Mouse (Mus musculus): ENCODE measurements around the gene Mapt. TPM values are rescaled to one million over a fixed set of nuclear protein-coding genes. Genes with fewer than 3 reads are reported as not detected.

The Mapt gene
- polyA plus RNA-seq, 1 experiment = 53.4 TPM

- no peaks in the 10 kb centered on the region for H3K27me3 ChIP-seq (replicated peaks; ENCODE audit: control insufficient read depth, insufficient read depth, low read length)
- DNase-seq = no peak
- TF ChIP-seq POLR2A (IDR thresholded peaks at IDR 0.05; ENCODE audit: low read depth, low read length) (no peak), CTCF (conservative IDR thresholded peaks at IDR 0.05; ENCODE audit: insufficient read depth, insufficient read length, low read depth, low read length) (no peak)
- H3K36me3 ChIP-seq (ENCODE audit: control insufficient read depth, insufficient read depth, low read length) = peaks cover 3% of the 10 kb centered on the region
- 84% methylated on average over 5 of the region's 5 CpGs for WGBS
- no peaks in the 10 kb centered on the region for H3K4me1 ChIP-seq (ENCODE audit: control insufficient read depth, insufficient read depth, low read length)
- H3K4me3 ChIP-seq (ENCODE audit: insufficient read depth, low read depth, low read length) = no peak overlapping the region
- no peak overlapping the region for H3K27ac ChIP-seq (ENCODE audit: insufficient read depth, low read depth, low read length)
Observed at GRCm38 (mm10) chr11:104332105-104332504, 100.9 kb downstream of the Mapt start.

GRCm38 (mm10) chr11:104334115-104334514 lies 102.9 kb downstream of the Mapt start:
- peaks cover 4% of the 10 kb centered on the region for H3K36me3 ChIP-seq (ENCODE audit: control insufficient read depth, insufficient read depth, low read length)
- 68% methylated on average over 5 of the region's 5 CpGs for WGBS

GRCm38 (mm10) chr11:104334946-104335345 lies 103.8 kb downstream of the Mapt start:
- WGBS = 64% methylated on average over 13 of the region's 13 CpGs
- no peaks in the 10 kb centered on the region for H3K4me1 ChIP-seq (ENCODE audit: control insufficient read depth, insufficient read depth, low read length)
- DNase-seq = no peak
- H3K4me3 ChIP-seq (ENCODE audit: insufficient read depth, low read depth, low read length) = no peak overlapping the region
- H3K36me3 ChIP-seq (ENCODE audit: control insufficient read depth, insufficient read depth, low read length) = peaks cover 6% of the 10 kb centered on the region
- TF ChIP-seq POLR2A (IDR thresholded peaks at IDR 0.05; ENCODE audit: low read depth, low read length) = no peak
- TF ChIP-seq CTCF (conservative IDR thresholded peaks at IDR 0.05; ENCODE audit: insufficient read depth, insufficient read length, low read depth, low read length) = no peak
- H3K27ac ChIP-seq (ENCODE audit: insufficient read depth, low read depth, low read length) = no peak overlapping the region
- H3K27me3 ChIP-seq (replicated peaks; ENCODE audit: control insufficient read depth, insufficient read depth, low read length) = no peaks in the 10 kb centered on the region

More at GRCm38 (mm10) chr11:104334115-104334514, 102.9 kb downstream of the Mapt start:
- Histone ChIP-seq H3K27me3 (replicated peaks; ENCODE audit: control insufficient read depth, insufficient read depth, low read length) (no peaks in the 10 kb centered on the region), H3K4me3 (ENCODE audit: insufficient read depth, low read depth, low read length) (no peak overlapping the region), H3K4me1 (ENCODE audit: control insufficient read depth, insufficient read depth, low read length) (no peaks in the 10 kb centered on the region), H3K27ac (ENCODE audit: insufficient read depth, low read depth, low read length) (no peak overlapping the region)
- TF ChIP-seq POLR2A (IDR thresholded peaks at IDR 0.05; ENCODE audit: low read depth, low read length) = no peak
- DNase-seq = no peak

- no peaks in the 10 kb centered on the region for H3K27me3 ChIP-seq (replicated peaks; ENCODE audit: control insufficient read depth, insufficient read depth, low read length)
- no peak overlapping the region for H3K27ac ChIP-seq (ENCODE audit: insufficient read depth, low read depth, low read length)
- no peak overlapping the region for H3K4me3 ChIP-seq (ENCODE audit: insufficient read depth, low read depth, low read length)
- TF ChIP-seq CTCF (conservative IDR thresholded peaks at IDR 0.05; ENCODE audit: insufficient read depth, insufficient read length, low read depth, low read length) (no peak), POLR2A (IDR thresholded peaks at IDR 0.05; ENCODE audit: low read depth, low read length) (no peak)
- 47% methylated on average over 3 of the region's 3 CpGs for WGBS
- no peaks in the 10 kb centered on the region for H3K4me1 ChIP-seq (ENCODE audit: control insufficient read depth, insufficient read depth, low read length)
- peaks cover 13% of the 10 kb centered on the region for H3K36me3 ChIP-seq (ENCODE audit: control insufficient read depth, insufficient read depth, low read length)
- DNase-seq = peak; percentile 46
Observed at GRCm38 (mm10) chr11:104346931-104347330, 115.7 kb downstream of the Mapt start.

GRCm38 (mm10) chr11:104361790-104362189 lies 130.6 kb downstream of the Mapt start:
- no peaks in the 10 kb centered on the region for H3K27me3 ChIP-seq (replicated peaks; ENCODE audit: control insufficient read depth, insufficient read depth, low read length)
- H3K4me3 ChIP-seq (ENCODE audit: insufficient read depth, low read depth, low read length) = no peak overlapping the region
- no peaks in the 10 kb centered on the region for H3K36me3 ChIP-seq (ENCODE audit: control insufficient read depth, insufficient read depth, low read length)
- DNase-seq = no peak
- no peak for TF ChIP-seq POLR2A (IDR thresholded peaks at IDR 0.05; ENCODE audit: low read depth, low read length)
- no peak for TF ChIP-seq CTCF (conservative IDR thresholded peaks at IDR 0.05; ENCODE audit: insufficient read depth, insufficient read length, low read depth, low read length)
- no peaks in the 10 kb centered on the region for H3K4me1 ChIP-seq (ENCODE audit: control insufficient read depth, insufficient read depth, low read length)
- H3K27ac ChIP-seq (ENCODE audit: insufficient read depth, low read depth, low read length) = no peak overlapping the region
- 35% methylated on average over 2 of the region's 2 CpGs for WGBS

- DNase-seq = no peak
- H3K4me1 ChIP-seq (ENCODE audit: control insufficient read depth, insufficient read depth, low read length) = no peaks in the 10 kb centered on the region
- WGBS = 88% methylated on average over 1 of the region's 1 CpGs
- H3K27ac ChIP-seq (ENCODE audit: insufficient read depth, low read depth, low read length) = no peak overlapping the region
- no peaks in the 10 kb centered on the region for H3K27me3 ChIP-seq (replicated peaks; ENCODE audit: control insufficient read depth, insufficient read depth, low read length)
- no peaks in the 10 kb centered on the region for H3K36me3 ChIP-seq (ENCODE audit: control insufficient read depth, insufficient read depth, low read length)
- H3K4me3 ChIP-seq (ENCODE audit: insufficient read depth, low read depth, low read length) = no peak overlapping the region
- TF ChIP-seq POLR2A (IDR thresholded peaks at IDR 0.05; ENCODE audit: low read depth, low read length) (no peak), CTCF (conservative IDR thresholded peaks at IDR 0.05; ENCODE audit: insufficient read depth, insufficient read length, low read depth, low read length) (no peak)
Observed at GRCm38 (mm10) chr11:104362704-104363103, 131.5 kb downstream of the Mapt start.

- Histone ChIP-seq H3K27ac (ENCODE audit: insufficient read depth, low read depth, low read length) (peak overlapping the region; percentile 56; the same call in 1 of the 2 replicates), H3K36me3 (ENCODE audit: control insufficient read depth, insufficient read depth, low read length) (no peaks in the 10 kb centered on the region; the same call in 1 of the 2 replicates), H3K4me3 (ENCODE audit: insufficient read depth, low read depth, low read length) (no peak overlapping the region), H3K4me1 (ENCODE audit: control insufficient read depth, insufficient read depth, low read length) (no peaks in the 10 kb centered on the region), H3K27me3 (replicated peaks; ENCODE audit: control insufficient read depth, insufficient read depth, low read length) (no peaks in the 10 kb centered on the region)
- peak; percentile 12 for DNase-seq
- WGBS = 69% methylated on average over 2 of the region's 2 CpGs
- no peak for TF ChIP-seq POLR2A (IDR thresholded peaks at IDR 0.05; ENCODE audit: low read depth, low read length)
- TF ChIP-seq CTCF (conservative IDR thresholded peaks at IDR 0.05; ENCODE audit: insufficient read depth, insufficient read length, low read depth, low read length) = no peak
Observed at GRCm38 (mm10) chr11:104363823-104364600, 132.8 kb downstream of the Mapt start.
